Mouse (Mus musculus) hindbrain, embryonic 12.5 days (tissue): ENCODE data around the gene Aup1. TPM values are rescaled to one million over a fixed set of nuclear protein-coding genes. Genes with fewer than 3 reads are reported as not detected.

Experiments
- ATAC-seq: fragments of 200-750 bp; cut with Nextera tagmentation; 2 replicates; pipeline ENCODE4 v1.8.0; 2017; ENCODE audit warnings: moderate TSS enrichment; ENCODE audit not compliant: low FRiP score
- H3K27ac ChIP-seq: fragments of 300-500 bp; sonication (generic); 2 replicates; pipeline ENCODE4 v1.5.1; 2016; ENCODE audit warnings: mild to moderate bottlenecking
- H3K27me3 ChIP-seq: fragments of 300-500 bp; sonication (generic); 2 replicates; pipeline ENCODE4 v1.6.1; 2016; ENCODE audit warnings: mild to moderate bottlenecking
- H3K36me3 ChIP-seq: fragments of 300-500 bp; sonication (generic); 2 replicates; pipeline ENCODE4 v1.6.1; 2016; ENCODE audit warnings: mild to moderate bottlenecking
- H3K4me1 ChIP-seq: fragments of 300-500 bp; sonication (generic); 2 replicates; pipeline ENCODE4 v1.6.1; 2016
- H3K4me2 ChIP-seq: fragments of 300-500 bp; sonication (generic); replicated peaks from 2 replicates; pipeline ENCODE4 v1.6.1; 2016; ENCODE audit warnings: mild to moderate bottlenecking
- H3K4me3 ChIP-seq: fragments of 300-500 bp; sonication (generic); 2 replicates; pipeline ENCODE4 v1.5.1; 2016; ENCODE audit warnings: mild to moderate bottlenecking
- H3K9ac ChIP-seq: fragments of 300-500 bp; sonication (generic); 2 replicates; pipeline ENCODE4 v1.6.1; 2016; ENCODE audit warnings: mild to moderate bottlenecking, moderate library complexity
- H3K9me3 ChIP-seq: fragments of 300-500 bp; sonication (generic); replicated peaks from 2 replicates; pipeline ENCODE4 v1.6.1; 2016; ENCODE audit warnings: mild to moderate bottlenecking
- WGBS: fragments of 180-500 bp; shearing (Covaris S2); methylation state at CpG from one replicate; pipeline ENCODE4 v1.1.7; 2016; 5-methylcytosine and 5-hydroxymethylcytosine counted together
- polyA plus RNA-seq: library from polyadenylated mRNA; unstranded; fragments of >200 nt; fragmentation: Nextera tagmentation; extraction: Ambion mirVana; gene quantifications from 2 replicates; pipeline ENCODE4 v1.2.1, GENCODE M21; 2016

The Aup1 gene
- polyA plus RNA-seq, 1 experiment from 2014 or later, result 158 TPM

- Histone ChIP-seq H3K4me2 (no peak within 1 kb of the TSS), H3K4me1 (peaks cover 22% of the 10 kb centered on the region), H3K9me3 (no peaks in the 10 kb centered on the region), H3K27ac (no peak within 1 kb of the TSS), H3K4me3 (no peak within 1 kb of the TSS), H3K9ac (no peak within 1 kb of the TSS), H3K27me3 (peaks cover 22% of the 10 kb centered on the region), H3K36me3 (peaks cover 12% of the 10 kb centered on the region)
- 61% methylated on average over 3 of the region's 3 CpGs for WGBS
- no peak for ATAC-seq
Observed at GRCm38 (mm10) chr6:83057790-83058189, 3.5 kb downstream of the Aup1 start, which contains the start of gene Dqx1. TSS of gene Dqx1 (plus strand) at chr6:83057844.

DNA sequence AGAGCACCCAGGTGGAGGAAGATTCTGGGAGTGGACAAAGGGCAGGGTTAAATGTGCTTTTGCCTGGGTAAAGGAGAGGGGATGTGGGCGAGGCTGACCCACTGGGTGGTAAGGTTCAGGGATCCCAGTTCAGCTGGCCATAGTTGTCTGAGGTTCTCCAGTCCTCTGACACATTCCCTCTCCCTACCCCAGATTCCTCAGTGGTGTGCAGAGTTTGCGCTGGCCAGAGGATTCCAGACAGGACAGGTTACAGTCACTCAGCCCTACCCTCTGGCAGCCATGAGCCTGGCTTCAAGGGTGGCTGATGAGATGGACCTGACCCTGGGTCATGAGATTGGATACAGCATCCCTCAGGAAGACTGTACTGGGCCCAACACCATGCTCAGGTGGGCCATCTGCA, 4.4 kb downstream of the Aup1 start:
- Histone ChIP-seq H3K4me3 (no peak overlapping the region), H3K4me1 (peaks cover 13% of the 10 kb centered on the region), H3K27me3 (peaks cover 31% of the 10 kb centered on the region), H3K27ac (no peak overlapping the region), H3K9me3 (no peaks in the 10 kb centered on the region), H3K4me2 (no peak overlapping the region), H3K9ac (no peak overlapping the region), H3K36me3 (peaks cover 12% of the 10 kb centered on the region)
- 88% methylated on average over 2 of the region's 2 CpGs for WGBS
- ATAC-seq, result no peak

DNA sequence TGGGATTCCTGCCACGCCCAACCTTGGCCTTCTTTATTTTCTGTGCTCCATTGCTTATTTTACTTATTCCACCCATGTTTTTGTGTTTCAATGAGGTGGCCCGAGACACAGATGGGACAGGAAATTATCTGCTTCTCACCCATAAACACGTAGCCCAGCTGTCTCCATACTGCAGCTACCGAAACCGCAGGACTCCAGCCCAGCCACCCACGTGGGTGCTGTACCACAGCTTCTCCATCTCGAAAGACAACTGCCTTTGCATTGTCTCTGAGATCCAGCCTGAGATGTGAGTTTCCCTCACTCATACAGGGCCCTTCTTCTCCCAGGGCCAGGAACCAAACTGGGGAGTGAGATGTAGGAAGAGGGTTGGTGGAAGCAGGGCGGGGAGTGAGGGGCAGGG, 11.7 kb downstream of the Aup1 start:
- no peak for ATAC-seq
- Histone ChIP-seq H3K27me3 (peaks cover 99% of the 10 kb centered on the region), H3K4me2 (no peak overlapping the region), H3K4me1 (peaks cover 14% of the 10 kb centered on the region), H3K27ac (no peak overlapping the region), H3K9ac (no peak overlapping the region), H3K9me3 (no peaks in the 10 kb centered on the region), H3K4me3 (no peak overlapping the region), H3K36me3 (no peaks in the 10 kb centered on the region)
- WGBS, result 46% methylated on average over 8 of the region's 8 CpGs

DNA sequence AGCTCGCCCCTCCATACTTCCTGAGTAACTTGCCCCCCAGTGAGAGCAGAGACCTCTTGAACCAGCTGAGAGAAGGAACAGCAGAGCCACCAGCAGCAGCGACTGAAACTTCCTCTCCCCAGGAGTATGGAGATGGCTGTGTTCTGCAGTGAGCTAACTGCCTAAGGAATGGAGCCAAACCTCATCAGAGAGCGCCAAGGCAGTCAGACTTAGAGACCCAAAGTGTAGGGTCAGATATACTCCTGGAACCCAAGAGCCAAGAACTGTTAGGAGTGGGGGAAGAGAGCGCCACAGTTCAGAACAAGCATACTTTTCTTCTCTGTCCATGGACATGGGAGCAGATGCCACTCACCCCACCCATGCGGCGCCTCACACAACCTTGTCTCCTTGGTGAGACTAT, 12.1 kb downstream of the Aup1 start:
- no peak overlapping the region for H3K4me3 ChIP-seq
- no peaks in the 10 kb centered on the region for H3K9me3 ChIP-seq
- H3K36me3 ChIP-seq, result no peaks in the 10 kb centered on the region
- 19% methylated on average over 6 of the region's 6 CpGs for WGBS
- no peak overlapping the region for H3K9ac ChIP-seq
- H3K4me2 ChIP-seq, result no peak overlapping the region
- no peak overlapping the region for H3K27ac ChIP-seq
- peaks cover 19% of the 10 kb centered on the region for H3K4me1 ChIP-seq
- ATAC-seq, result no peak
- H3K27me3 ChIP-seq, result peaks cover 99% of the 10 kb centered on the region

GRCm38 (mm10) chr6:83068221-83068620, 13.9 kb downstream of the Aup1 start:
- Histone ChIP-seq H3K27me3 (peaks cover 99% of the 10 kb centered on the region), H3K4me2 (no peak overlapping the region), H3K9ac (no peak overlapping the region), H3K27ac (no peak overlapping the region), H3K4me3 (0 out of 2 replicates have a peak overlapping the region, but pooled peaks have one; percentile 23), H3K4me1 (peaks cover 19% of the 10 kb centered on the region), H3K36me3 (no peaks in the 10 kb centered on the region), H3K9me3 (no peaks in the 10 kb centered on the region)
- 3% methylated on average over 8 of the region's 8 CpGs for WGBS
- ATAC-seq, result no peak

DNA sequence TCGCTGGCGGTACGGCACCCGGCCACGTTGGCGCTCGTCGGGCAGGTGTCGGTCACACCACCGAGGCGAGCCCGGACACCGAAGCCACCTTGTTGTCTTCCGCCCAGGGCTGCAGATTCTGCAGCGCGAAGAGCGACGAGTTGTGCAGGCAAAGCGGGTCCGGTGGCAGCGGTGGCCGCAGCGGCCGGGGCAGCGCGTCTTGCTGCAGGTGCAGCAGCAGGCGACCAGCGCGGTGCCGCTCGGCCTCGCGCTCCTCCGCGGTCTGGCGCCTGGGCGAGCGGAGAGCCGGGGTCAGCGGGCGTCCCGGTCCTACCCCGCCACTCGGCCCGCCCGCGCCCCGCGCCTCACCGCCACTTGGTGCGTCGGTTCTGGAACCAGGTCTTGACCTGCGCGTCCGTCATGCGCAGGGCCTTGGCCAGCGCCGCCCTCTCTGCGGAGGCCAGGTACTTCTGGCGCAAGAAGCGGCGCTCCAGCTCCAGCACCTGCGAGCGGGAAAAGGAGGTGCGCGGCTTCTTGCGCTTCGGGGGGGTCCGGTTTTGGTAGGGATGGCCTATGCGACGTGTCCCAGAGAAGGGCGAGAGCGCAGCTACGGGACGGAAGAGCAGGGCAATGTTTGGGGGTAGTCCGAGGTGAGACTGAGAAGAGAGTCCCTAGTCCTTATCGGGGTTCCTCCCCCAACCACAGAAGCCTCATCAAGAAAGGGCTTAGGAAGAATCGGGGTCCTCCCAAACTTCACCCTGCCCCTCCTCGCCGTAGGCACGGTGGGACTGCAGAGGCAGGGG, 14.6 kb downstream of the Aup1 start:
- Histone ChIP-seq H3K4me3 (peak overlapping the region; percentile 23), H3K4me1 (peaks cover 19% of the 10 kb centered on the region), H3K4me2 (peak overlapping the region; percentile 21), H3K36me3 (no peaks in the 10 kb centered on the region), H3K9me3 (no peaks in the 10 kb centered on the region), H3K27ac (no peak overlapping the region), H3K9ac (no peak overlapping the region), H3K27me3 (peaks cover 99% of the 10 kb centered on the region)
- 1% methylated on average over 72 of the region's 81 CpGs for WGBS
- ATAC-seq, result no peak

- H3K27ac ChIP-seq, result no peak overlapping the region
- H3K36me3 ChIP-seq, result no peaks in the 10 kb centered on the region
- ATAC-seq, result no peak
- H3K9ac ChIP-seq, result no peak overlapping the region
- peaks cover 19% of the 10 kb centered on the region for H3K4me1 ChIP-seq
- peak overlapping the region; percentile 23 for H3K4me3 ChIP-seq
- H3K27me3 ChIP-seq, result peaks cover 99% of the 10 kb centered on the region
- no peaks in the 10 kb centered on the region for H3K9me3 ChIP-seq
- 2% methylated on average over 69 of the region's 69 CpGs for WGBS
- peak overlapping the region; percentile 28; the same call in 1 of the 2 replicates for H3K4me2 ChIP-seq
Observed at GRCm38 (mm10) chr6:83069488-83070246, 15.3 kb downstream of the Aup1 start.

DNA sequence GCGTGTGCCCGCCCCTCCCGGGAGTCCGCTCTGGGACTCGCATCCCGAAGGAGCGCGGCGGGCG, 15.8 kb downstream of the Aup1 start, which contains the start of gene Tlx2:
Gene Tlx2 (minus strand): TSS at position 47 of the 64 bp plus-strand sequence.
- peaks cover 19% of the 10 kb centered on the region for H3K4me1 ChIP-seq
- ATAC-seq, result no peak
- 3% methylated on average over 10 of the region's 10 CpGs for WGBS
- peak within 1 kb of the TSS; percentile 23 for H3K4me3 ChIP-seq
- H3K9ac ChIP-seq, result no peak within 1 kb of the TSS
- peak within 1 kb of the TSS; percentile 28; the same call in 1 of the 2 replicates for H3K4me2 ChIP-seq
- peaks cover 99% of the 10 kb centered on the region for H3K27me3 ChIP-seq
- H3K27ac ChIP-seq, result no peak within 1 kb of the TSS
- no peaks in the 10 kb centered on the region for H3K36me3 ChIP-seq
- H3K9me3 ChIP-seq, result no peaks in the 10 kb centered on the region

GRCm38 (mm10) chr6:83070311-83071219, 16.2 kb downstream of the Aup1 start:
- H3K27ac ChIP-seq, result no peak overlapping the region
- H3K27me3 ChIP-seq, result peaks cover 99% of the 10 kb centered on the region
- ATAC-seq, result 0 out of 2 replicates have a peak, but pooled peaks have one; percentile 26
- no peaks in the 10 kb centered on the region for H3K9me3 ChIP-seq
- WGBS, result 1% methylated on average over 50 of the region's 58 CpGs
- H3K36me3 ChIP-seq, result no peaks in the 10 kb centered on the region
- H3K9ac ChIP-seq, result no peak overlapping the region
- peaks cover 19% of the 10 kb centered on the region for H3K4me1 ChIP-seq
- peak overlapping the region; percentile 23 for H3K4me3 ChIP-seq
- H3K4me2 ChIP-seq, result peak overlapping the region; percentile 28; the same call in 1 of the 2 replicates

DNA sequence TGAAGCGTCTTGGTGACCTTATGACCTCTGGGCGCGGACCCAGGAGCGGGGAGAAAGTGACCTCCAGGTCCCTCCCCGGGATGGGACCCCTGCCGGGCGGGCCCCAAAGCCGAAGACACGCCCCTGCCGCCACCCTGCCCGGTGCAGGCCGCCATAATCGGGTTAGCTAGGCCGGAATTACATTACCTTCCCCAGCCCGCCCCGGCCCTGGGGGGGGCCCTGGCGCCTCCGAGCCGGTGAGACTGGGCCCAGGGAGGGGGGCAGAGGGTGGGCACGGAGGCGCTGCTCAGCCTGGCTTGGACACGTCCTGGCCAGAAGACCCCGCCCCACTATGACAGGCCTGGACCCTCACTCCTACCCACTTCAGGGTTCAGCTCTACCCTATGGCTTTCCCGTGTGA, 16.9 kb downstream of the Aup1 start:
- no peak overlapping the region for H3K27ac ChIP-seq
- H3K4me3 ChIP-seq, result peak overlapping the region; percentile 14
- WGBS, result 2% methylated on average over 19 of the region's 24 CpGs
- ATAC-seq, result peak; percentile 41; the same call in 1 of the 2 replicates
- H3K9ac ChIP-seq, result no peak overlapping the region
- H3K9me3 ChIP-seq, result no peaks in the 10 kb centered on the region
- peaks cover 19% of the 10 kb centered on the region for H3K4me1 ChIP-seq
- H3K36me3 ChIP-seq, result no peaks in the 10 kb centered on the region
- peaks cover 99% of the 10 kb centered on the region for H3K27me3 ChIP-seq
- H3K4me2 ChIP-seq, result peak overlapping the region; percentile 17; the same call in 1 of the 2 replicates

- ATAC-seq, result no peak
- H3K36me3 ChIP-seq, result 0 out of 2 replicates have a peak, but pooled peaks cover 2% of the 10 kb centered on the region
- no peak overlapping the region for H3K4me2 ChIP-seq
- H3K4me3 ChIP-seq, result no peak overlapping the region
- peaks cover 72% of the 10 kb centered on the region for H3K27me3 ChIP-seq
- H3K9me3 ChIP-seq, result no peaks in the 10 kb centered on the region
- no peak overlapping the region for H3K9ac ChIP-seq
- WGBS, result 22% methylated on average over 2 of the region's 2 CpGs
- no peak overlapping the region for H3K27ac ChIP-seq
- H3K4me1 ChIP-seq, result peaks cover 30% of the 10 kb centered on the region
Observed at GRCm38 (mm10) chr6:83074979-83075378, 20.7 kb downstream of the Aup1 start.
